Mouse (Mus musculus): ENCODE results near the gene Slco2a1. TPM values are rescaled to one million over a fixed set of nuclear protein-coding genes. Genes with fewer than 3 reads are reported as not detected.

Gene Slco2a1
- polyA plus RNA-seq, 1 experiment from 2014 or later: 6.5 TPM

DNA sequence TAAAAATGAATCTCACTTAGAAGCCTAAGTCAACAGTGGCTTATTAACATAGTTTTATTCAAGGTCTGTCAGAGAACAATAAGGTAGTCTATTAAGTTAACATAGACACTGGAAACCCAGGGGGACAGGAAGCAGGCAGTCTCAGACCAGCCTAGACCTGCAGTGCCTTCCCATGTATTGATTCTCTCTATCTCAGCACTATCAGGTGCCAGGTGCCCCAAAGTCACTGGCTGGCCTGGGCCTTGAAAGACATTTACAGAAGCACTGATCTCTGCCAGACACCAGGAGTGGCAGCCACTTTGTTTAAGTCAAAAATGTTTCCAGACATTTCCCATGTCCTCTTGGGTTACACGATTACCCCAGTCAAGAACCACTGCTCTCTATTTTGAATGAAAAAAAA lies 11.4 kb upstream of the Slco2a1 start:
- WGBS: 20% methylated on average over 1 of the region's 1 CpGs
- Histone ChIP-seq H3K4me3 (ENCODE audit: control insufficient read depth in 1 of 2, insufficient read depth in 1 of 2, low read depth in 1 of 2, low read length in 2 of 2) (no peak overlapping the region), H3K27ac (replicated peaks in 1 of 2; ENCODE audit: control insufficient read depth in 1 of 2, insufficient read depth in 1 of 2, low read depth in 2 of 2, low read length in 2 of 2) (no peak overlapping the region), H3K4me1 (ENCODE audit: control insufficient read depth in 2 of 2, insufficient read depth in 2 of 2, low read length in 2 of 2) (peaks cover 0 to 8% of the 10 kb centered on the region in 2 experiments; a peak in 3 of 4 replicates), H3K9me3 (ENCODE audit: control insufficient read depth, low read length) (no peaks in the 10 kb centered on the region), H3K36me3 (ENCODE audit: control insufficient read depth, insufficient read depth, low read length) (no peaks in the 10 kb centered on the region), H3K9ac (ENCODE audit: low read length) (no peak overlapping the region), H3K4me2 (ENCODE audit: low read length) (no peak overlapping the region), H3K27me3 (ENCODE audit: control insufficient read depth, insufficient read depth, low read length) (no peaks in the 10 kb centered on the region)
- ATAC-seq (ENCODE audit: insufficient number of reproducible peaks, insufficient read depth, low FRiP score, low read depth): no peak

DNA sequence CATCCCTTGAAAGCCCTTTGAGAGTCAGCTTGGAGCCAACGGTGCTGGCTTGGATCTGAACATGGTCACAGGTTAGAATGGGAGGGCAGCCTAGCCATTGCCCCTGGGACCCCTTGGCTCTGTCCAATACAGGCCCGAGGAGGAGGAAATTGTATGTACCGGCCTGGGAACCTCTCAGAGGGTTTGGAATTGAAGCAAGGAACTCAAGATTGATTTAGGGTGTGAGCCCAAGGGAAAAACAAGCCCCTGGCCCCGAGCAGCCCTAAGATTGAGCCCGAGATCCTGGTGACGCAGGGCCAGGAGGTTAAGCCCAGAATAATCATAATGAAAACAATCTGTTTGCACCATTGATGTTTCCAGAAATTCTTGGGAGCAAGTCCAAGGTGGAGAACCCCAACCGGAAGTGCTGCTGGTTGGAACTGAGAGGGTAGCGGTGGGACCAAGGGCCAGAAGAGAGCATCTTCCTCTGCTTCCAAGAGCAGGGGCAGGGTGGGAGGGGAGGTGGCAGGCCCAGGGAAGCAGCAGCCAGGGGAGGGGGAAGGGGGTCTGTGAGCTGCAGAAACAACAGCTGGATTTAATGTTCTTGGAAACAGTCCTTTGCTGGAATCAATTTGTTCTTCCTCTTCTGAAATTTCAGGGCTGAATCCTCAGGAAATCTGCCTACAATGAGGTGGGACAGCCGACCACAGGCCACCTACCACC lies 10.6 kb upstream of the Slco2a1 start:
- Histone ChIP-seq H3K27me3 (ENCODE audit: control insufficient read depth, insufficient read depth, low read length) (no peaks in the 10 kb centered on the region), H3K27ac (replicated peaks in 1 of 2; ENCODE audit: control insufficient read depth in 1 of 2, insufficient read depth in 1 of 2, low read depth in 2 of 2, low read length in 2 of 2) (no peak overlapping the region), H3K36me3 (ENCODE audit: control insufficient read depth, insufficient read depth, low read length) (no peaks in the 10 kb centered on the region), H3K4me3 (ENCODE audit: control insufficient read depth in 1 of 2, insufficient read depth in 1 of 2, low read depth in 1 of 2, low read length in 2 of 2) (no peak overlapping the region), H3K4me2 (ENCODE audit: low read length) (no peak overlapping the region), H3K9me3 (ENCODE audit: control insufficient read depth, low read length) (no peaks in the 10 kb centered on the region), H3K4me1 (ENCODE audit: control insufficient read depth in 2 of 2, insufficient read depth in 2 of 2, low read length in 2 of 2) (peaks cover 0 to 8% of the 10 kb centered on the region in 2 experiments; a peak in 3 of 4 replicates), H3K9ac (ENCODE audit: low read length) (no peak overlapping the region)
- ATAC-seq (ENCODE audit: insufficient number of reproducible peaks, insufficient read depth, low FRiP score, low read depth): no peak
- WGBS: 56% methylated on average over 9 of the region's 9 CpGs

DNA sequence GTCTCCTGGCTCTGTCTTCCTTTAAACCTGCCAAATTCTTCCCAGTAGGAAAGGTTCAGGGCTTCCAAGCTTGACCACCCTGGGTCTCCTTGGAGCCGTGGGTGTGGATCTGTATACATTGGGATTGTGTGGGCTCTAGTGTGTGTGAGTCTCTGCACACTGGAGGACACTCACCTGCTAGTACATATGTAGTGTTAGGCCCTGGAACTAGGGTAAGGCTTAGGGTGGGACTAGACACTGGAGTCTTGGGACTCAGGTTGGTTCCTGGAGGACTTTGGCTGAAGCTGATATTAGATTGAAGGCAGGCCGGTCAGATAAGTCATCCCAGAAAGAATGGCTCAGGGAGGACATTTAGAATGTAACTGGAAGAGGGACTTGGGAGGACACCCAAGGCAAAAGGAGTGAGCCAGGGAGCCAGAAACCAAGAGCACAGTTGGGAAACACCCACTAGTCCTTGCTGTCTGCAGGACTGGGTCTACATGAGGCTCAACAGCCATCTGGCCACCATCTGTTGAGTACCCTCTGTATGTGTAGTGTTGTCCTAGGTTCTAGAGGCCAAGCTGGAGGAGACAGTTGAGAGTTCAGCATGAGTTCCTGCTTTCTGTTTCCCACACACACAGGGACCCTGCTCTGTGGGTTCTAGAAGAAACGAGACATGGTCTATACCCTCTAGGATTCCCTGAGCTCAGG lies 9.4 kb upstream of the Slco2a1 start:
- Histone ChIP-seq H3K4me3 (ENCODE audit: control insufficient read depth in 1 of 2, insufficient read depth in 1 of 2, low read depth in 1 of 2, low read length in 2 of 2) (no peak overlapping the region), H3K36me3 (ENCODE audit: control insufficient read depth, insufficient read depth, low read length) (no peaks in the 10 kb centered on the region), H3K4me1 (ENCODE audit: control insufficient read depth in 2 of 2, insufficient read depth in 2 of 2, low read length in 2 of 2) (peaks cover 0 to 8% of the 10 kb centered on the region in 2 experiments; a peak in 3 of 4 replicates), H3K9ac (ENCODE audit: low read length) (no peak overlapping the region), H3K27ac (replicated peaks in 1 of 2; ENCODE audit: control insufficient read depth in 1 of 2, insufficient read depth in 1 of 2, low read depth in 2 of 2, low read length in 2 of 2) (no peak overlapping the region), H3K9me3 (ENCODE audit: control insufficient read depth, low read length) (no peaks in the 10 kb centered on the region), H3K27me3 (ENCODE audit: control insufficient read depth, insufficient read depth, low read length) (no peaks in the 10 kb centered on the region), H3K4me2 (ENCODE audit: low read length) (no peak overlapping the region)
- WGBS: 85% methylated on average over 3 of the region's 3 CpGs
- ATAC-seq (ENCODE audit: insufficient number of reproducible peaks, insufficient read depth, low FRiP score, low read depth): no peak

DNA sequence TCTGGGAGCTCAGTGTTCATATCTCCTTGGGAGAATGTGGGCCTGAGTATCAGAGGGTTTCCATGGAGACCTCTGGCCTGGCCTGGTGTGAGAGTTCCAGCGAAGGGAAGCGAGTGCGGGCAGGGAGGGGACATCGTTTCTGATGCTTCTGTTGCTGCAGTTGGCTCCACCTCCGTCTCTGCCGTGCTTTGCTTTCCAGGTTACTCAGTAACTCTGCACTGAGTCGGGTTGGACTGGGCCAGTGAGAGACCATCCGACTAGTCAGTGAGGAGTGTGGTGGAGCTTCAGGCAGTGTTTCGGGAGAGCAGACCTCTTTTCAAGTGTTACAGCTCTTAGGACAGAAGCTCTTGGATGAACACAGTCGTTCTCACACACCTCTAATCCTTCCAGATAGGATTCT lies 8.6 kb upstream of the Slco2a1 start:
- 51% methylated on average over 10 of the region's 10 CpGs for WGBS
- Histone ChIP-seq H3K9ac (ENCODE audit: low read length) (no peak overlapping the region), H3K4me2 (ENCODE audit: low read length) (no peak overlapping the region), H3K4me1 (ENCODE audit: control insufficient read depth in 2 of 2, insufficient read depth in 2 of 2, low read length in 2 of 2) (peaks cover 0 to 11% of the 10 kb centered on the region in 2 experiments; a peak in 3 of 4 replicates), H3K36me3 (ENCODE audit: control insufficient read depth, insufficient read depth, low read length) (no peaks in the 10 kb centered on the region), H3K4me3 (ENCODE audit: control insufficient read depth in 1 of 2, insufficient read depth in 1 of 2, low read depth in 1 of 2, low read length in 2 of 2) (no peak overlapping the region), H3K27me3 (ENCODE audit: control insufficient read depth, insufficient read depth, low read length) (no peaks in the 10 kb centered on the region), H3K9me3 (ENCODE audit: control insufficient read depth, low read length) (no peaks in the 10 kb centered on the region), H3K27ac (replicated peaks in 1 of 2; ENCODE audit: control insufficient read depth in 1 of 2, insufficient read depth in 1 of 2, low read depth in 2 of 2, low read length in 2 of 2) (no peak overlapping the region)
- no peak for ATAC-seq (ENCODE audit: insufficient number of reproducible peaks, insufficient read depth, low FRiP score, low read depth)

DNA sequence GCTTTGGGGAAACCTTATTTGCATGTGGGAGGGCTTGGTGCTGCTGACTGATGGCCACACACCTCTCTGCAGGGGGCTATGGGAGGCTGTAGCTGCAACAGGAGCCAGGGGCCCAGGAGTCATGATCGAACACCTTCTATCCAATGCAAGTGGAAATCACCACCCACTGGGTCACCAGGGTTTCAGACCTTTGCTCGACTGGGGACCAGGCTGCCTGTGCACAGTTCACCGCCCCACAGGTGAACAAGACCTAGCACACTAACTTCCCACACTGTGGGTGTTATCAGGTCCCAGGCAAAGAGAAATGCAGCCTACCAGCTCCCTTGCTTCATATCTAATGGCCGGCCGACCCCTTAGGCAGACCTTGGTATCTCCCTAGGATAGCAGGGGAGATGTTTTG lies 8.1 kb upstream of the Slco2a1 start:
- H3K27ac ChIP-seq (replicated peaks in 1 of 2; ENCODE audit: control insufficient read depth in 1 of 2, insufficient read depth in 1 of 2, low read depth in 2 of 2, low read length in 2 of 2): no peak overlapping the region
- H3K9ac ChIP-seq (ENCODE audit: low read length): no peak overlapping the region
- no peaks in the 10 kb centered on the region for H3K27me3 ChIP-seq (ENCODE audit: control insufficient read depth, insufficient read depth, low read length)
- H3K4me3 ChIP-seq (ENCODE audit: control insufficient read depth in 1 of 2, insufficient read depth in 1 of 2, low read depth in 1 of 2, low read length in 2 of 2): no peak overlapping the region
- no peak overlapping the region for H3K4me2 ChIP-seq (ENCODE audit: low read length)
- no peaks in the 10 kb centered on the region for H3K36me3 ChIP-seq (ENCODE audit: control insufficient read depth, insufficient read depth, low read length)
- WGBS: 78% methylated on average over 5 of the region's 5 CpGs
- peaks cover 0 to 13% of the 10 kb centered on the region in 2 experiments; a peak in 3 of 4 replicates for H3K4me1 ChIP-seq (ENCODE audit: control insufficient read depth in 2 of 2, insufficient read depth in 2 of 2, low read length in 2 of 2)
- no peaks in the 10 kb centered on the region for H3K9me3 ChIP-seq (ENCODE audit: control insufficient read depth, low read length)
- no peak for ATAC-seq (ENCODE audit: insufficient number of reproducible peaks, insufficient read depth, low FRiP score, low read depth)

DNA sequence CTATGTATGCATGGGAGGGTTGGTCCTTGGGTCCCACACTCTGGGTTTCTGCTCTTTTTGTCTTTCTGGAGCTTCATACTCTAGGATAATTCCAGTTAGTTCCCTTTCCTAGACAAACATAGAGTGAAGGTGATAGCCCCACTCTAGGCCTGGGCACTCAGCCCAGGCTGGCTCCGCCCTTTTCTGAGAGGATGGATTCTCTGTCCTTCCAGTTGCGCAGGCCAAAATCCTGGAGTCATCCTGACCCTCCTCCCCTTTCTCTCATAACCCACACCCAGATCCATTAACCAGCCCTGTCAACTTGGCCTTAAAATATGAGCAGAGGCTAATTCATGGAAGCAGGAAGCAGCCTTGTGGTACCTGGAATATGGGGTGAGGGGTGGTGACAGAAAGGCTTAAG lies 6.7 kb upstream of the Slco2a1 start:
- Histone ChIP-seq H3K36me3 (ENCODE audit: control insufficient read depth, insufficient read depth, low read length) (no peaks in the 10 kb centered on the region), H3K27me3 (ENCODE audit: control insufficient read depth, insufficient read depth, low read length) (no peaks in the 10 kb centered on the region), H3K4me1 (ENCODE audit: control insufficient read depth in 2 of 2, insufficient read depth in 2 of 2, low read length in 2 of 2) (peaks cover 0 to 13% of the 10 kb centered on the region in 2 experiments; a peak in 3 of 4 replicates), H3K9ac (ENCODE audit: low read length) (no peak overlapping the region), H3K4me3 (ENCODE audit: control insufficient read depth in 1 of 2, insufficient read depth in 1 of 2, low read depth in 1 of 2, low read length in 2 of 2) (no peak overlapping the region), H3K4me2 (ENCODE audit: low read length) (no peak overlapping the region), H3K9me3 (ENCODE audit: control insufficient read depth, low read length) (no peaks in the 10 kb centered on the region), H3K27ac (replicated peaks in 1 of 2; ENCODE audit: control insufficient read depth in 1 of 2, insufficient read depth in 1 of 2, low read depth in 2 of 2, low read length in 2 of 2) (no peak overlapping the region)
- 76% methylated on average over 2 of the region's 2 CpGs for WGBS
- ATAC-seq (ENCODE audit: insufficient number of reproducible peaks, insufficient read depth, low FRiP score, low read depth): no peak

DNA sequence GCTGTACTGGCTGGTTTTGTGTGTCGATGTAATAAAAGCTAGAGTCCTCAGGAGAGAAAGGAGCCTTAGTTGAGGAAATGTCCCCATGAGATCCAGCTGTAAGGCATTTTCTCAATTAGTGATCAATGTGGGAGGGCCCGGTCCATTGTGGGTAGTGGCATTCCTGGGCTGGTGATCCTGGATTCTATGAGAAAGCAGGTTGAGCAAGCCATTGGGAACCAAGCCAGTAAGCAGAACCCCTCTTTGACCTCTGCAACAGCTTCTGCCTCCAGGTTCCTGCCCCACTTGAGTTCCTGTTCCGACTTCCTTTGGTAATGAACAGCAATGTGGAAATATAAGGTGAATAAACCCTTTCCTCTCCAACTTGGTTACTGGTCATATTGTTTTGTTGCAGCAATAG lies 6.1 kb upstream of the Slco2a1 start:
- Histone ChIP-seq H3K27ac (replicated peaks in 1 of 2; ENCODE audit: control insufficient read depth in 1 of 2, insufficient read depth in 1 of 2, low read depth in 2 of 2, low read length in 2 of 2) (no peak overlapping the region), H3K4me3 (ENCODE audit: control insufficient read depth in 1 of 2, insufficient read depth in 1 of 2, low read depth in 1 of 2, low read length in 2 of 2) (no peak overlapping the region), H3K4me1 (ENCODE audit: control insufficient read depth in 2 of 2, insufficient read depth in 2 of 2, low read length in 2 of 2) (peaks cover 0 to 11% of the 10 kb centered on the region in 2 experiments; a peak in 2 of 4 replicates), H3K27me3 (ENCODE audit: control insufficient read depth, insufficient read depth, low read length) (no peaks in the 10 kb centered on the region), H3K4me2 (ENCODE audit: low read length) (no peak overlapping the region), H3K9ac (ENCODE audit: low read length) (no peak overlapping the region), H3K9me3 (ENCODE audit: control insufficient read depth, low read length) (no peaks in the 10 kb centered on the region), H3K36me3 (ENCODE audit: control insufficient read depth, insufficient read depth, low read length) (no peaks in the 10 kb centered on the region)
- no peak for ATAC-seq (ENCODE audit: insufficient number of reproducible peaks, insufficient read depth, low FRiP score, low read depth)
- WGBS: 74% methylated on average over 3 of the region's 3 CpGs

Measured in heart, embryonic 14.5 days (tissue).